Mouse (Mus musculus) Patski (cell line): Measurements from ENCODE around the gene Pitx2. TPM values are rescaled to one million over a fixed set of nuclear protein-coding genes. Genes with fewer than 3 reads are reported as not detected.

Experiments
- ATAC-seq: fragments of 100-300 bp; one replicate; pipeline ENCODE4 v1.8.0; 2021
- CTCF ChIA-PET: fragments of 350-600 bp; sonication (Branson Sonifier 250); formaldehyde crosslinking; loops from one replicate; lab custom pipeline; 2022; ENCODE audit warnings: inconsistent platforms; lab: Charles Lee
- POLR2A ChIA-PET: fragments of 350-600 bp; sonication (Branson Sonifier 250); formaldehyde crosslinking; loops from one replicate; lab custom pipeline; 2022; ENCODE audit warnings: antibody characterized with exemption, inconsistent platforms; lab: Charles Lee
- DNase-seq: peaks from one replicate; pipeline ENCODE4 v3.0.0-alpha.2; 2011; ENCODE audit warnings: low read depth, low spot score
- H3K27me3 ChIP-seq: fragments of 371-371 bp; one replicate; pipeline ENCODE4 v1.5.1; 2021
- CTCF ChIP-seq: fragments of 100-300 bp; IDR thresholded peaks from one replicate; pipeline ENCODE4 v1.5.1; 2021
- in situ Hi-C: fragments of 300-500 bp; cut with MboI; formaldehyde crosslinking; loops from 3 replicates; pipeline ENCODE4 v1.11.1; 2018; ENCODE audit warnings: low pct_unique_long_range_greater_than_20kb, mixed read lengths
- polyA plus RNA-seq: library from polyadenylated mRNA; unstranded; gene quantifications from one replicate; pipeline ENCODE4 v1.2.3, GENCODE M21; 2021

The Pitx2 gene
- polyA plus RNA-seq, 1 experiment from 2014 or later = 199 TPM

- ATAC-seq (no peak), DNase-seq (peak; percentile 60)
- in situ Hi-C loops = loop anchor here (10.0 to 25.0 kb wide), 3 partner anchors 1093 to 1370 kb away; partner anchors contain the start of gene Ap1ar
- no peak for TF ChIP-seq CTCF
- ChIA-PET CTCF (interaction anchor here (0.9 to 17.1 kb wide), 5 partner anchors 12 to 870 kb away, joined by 3 to 345 read pairs (median 4); no protein-coding TSS in a partner anchor), POLR2A (interaction anchor here (0.6 to 23.8 kb wide), 4 partner anchors 12 to 642 kb away, joined by 3 to 623 read pairs (median 3); no protein-coding TSS in a partner anchor)
- no peaks in the 10 kb centered on the region for H3K27me3 ChIP-seq
Observed at GRCm38 (mm10) chr3:129207231-129208030, 7.8 kb downstream of the Pitx2 start.

GRCm38 (mm10) chr3:129208031-129208380 lies 8.3 kb downstream of the Pitx2 start:
- no peak for TF ChIP-seq CTCF
- in situ Hi-C loops = loop anchor here (10.0 to 25.0 kb wide), 3 partner anchors 1093 to 1371 kb away; partner anchors contain the start of gene Ap1ar
- no peaks in the 10 kb centered on the region for H3K27me3 ChIP-seq
- ChIA-PET POLR2A (interaction anchor here (0.7 to 23.8 kb wide), 4 partner anchors 11 to 860 kb away, joined by 3 to 623 read pairs (median 5); no protein-coding TSS in a partner anchor), CTCF (interaction anchor here (0.9 to 17.1 kb wide), 4 partner anchors 11 to 871 kb away, joined by 4 to 345 read pairs (median 6); no protein-coding TSS in a partner anchor)
- ATAC-seq = no peak
- no peak for DNase-seq

GRCm38 (mm10) chr3:129208421-129208820 lies 8.7 kb downstream of the Pitx2 start:
- POLR2A ChIA-PET = interaction anchor here (1.7 to 23.8 kb wide), 3 partner anchors 11 to 860 kb away, joined by 3 to 623 read pairs (median 7); no protein-coding TSS in a partner anchor

GRCm38 (mm10) chr3:129209266-129209665 lies 9.6 kb downstream of the Pitx2 start:
- TF ChIP-seq CTCF = no peak
- ATAC-seq (no peak), DNase-seq (no peak)
- in situ Hi-C loops = loop anchor here (10.0 to 25.0 kb wide), 3 partner anchors 1094 to 1372 kb away; partner anchors contain the start of gene Ap1ar
- CTCF ChIA-PET = interaction anchor here (0.8 to 17.1 kb wide), 6 partner anchors 8 to 873 kb away, joined by 3 to 345 read pairs (median 6); partner anchors contain the start of gene Pitx2
- POLR2A ChIA-PET = interaction anchor here (0.6 to 23.8 kb wide), 5 partner anchors 8 to 865 kb away, joined by 3 to 623 read pairs (median 3); no protein-coding TSS in a partner anchor
- H3K27me3 ChIP-seq = no peaks in the 10 kb centered on the region

More at GRCm38 (mm10) chr3:129208421-129208820, 8.7 kb downstream of the Pitx2 start:
- CTCF ChIA-PET = interaction anchor here (1.2 to 17.1 kb wide), 3 partner anchors 11 to 871 kb away, joined by 4 to 345 read pairs (median 8); no protein-coding TSS in a partner anchor
- no peaks in the 10 kb centered on the region for H3K27me3 ChIP-seq
- no peak for TF ChIP-seq CTCF
- ATAC-seq (no peak), DNase-seq (no peak)
- in situ Hi-C loops = loop anchor here (10.0 to 25.0 kb wide), 3 partner anchors 1094 to 1371 kb away; partner anchors contain the start of gene Ap1ar

- H3K27me3 ChIP-seq = no peaks in the 10 kb centered on the region
- CTCF ChIA-PET = interaction anchor here (0.8 to 17.1 kb wide), 5 partner anchors 8 to 873 kb away, joined by 3 to 345 read pairs (median 4); partner anchors contain the start of gene Pitx2
Observed at GRCm38 (mm10) chr3:129209771-129210170, 10.1 kb downstream of the Pitx2 start.

GRCm38 (mm10) chr3:129212038-129212645 lies 12.5 kb downstream of the Pitx2 start:
- POLR2A ChIA-PET = interaction anchor here (0.5 to 23.8 kb wide), 3 partner anchors 5 to 851 kb away, joined by 3 to 623 read pairs (median 623); partner anchors contain the start of gene Pitx2
- TF ChIP-seq CTCF = no peak
- in situ Hi-C loops = loop anchor here (25.0 kb wide), 1 partner anchor 1375 kb away; the partner anchor contains the start of gene Ap1ar
- peak; percentile 73 for DNase-seq
- CTCF ChIA-PET = interaction anchor here (1.0 to 17.4 kb wide), 3 partner anchors 5 to 867 kb away, joined by 5 to 345 read pairs (median 345); partner anchors contain the start of gene Pitx2
- no peaks in the 10 kb centered on the region for H3K27me3 ChIP-seq
- ATAC-seq = no peak

More at GRCm38 (mm10) chr3:129209771-129210170, 10.1 kb downstream of the Pitx2 start:
- DNase-seq (no peak), ATAC-seq (no peak)
- no peak for TF ChIP-seq CTCF
- in situ Hi-C loops = loop anchor here (10.0 to 25.0 kb wide), 3 partner anchors 1095 to 1372 kb away; partner anchors contain the start of gene Ap1ar
- POLR2A ChIA-PET = interaction anchor here (0.6 to 23.8 kb wide), 4 partner anchors 9 to 1120 kb away, joined by 3 to 623 read pairs (median 3); no protein-coding TSS in a partner anchor

- in situ Hi-C loops = loop anchor here (25.0 kb wide), 1 partner anchor 1376 kb away; the partner anchor contains the start of gene Ap1ar
- TF ChIP-seq CTCF = no peak
- no peak for ATAC-seq
- no peaks in the 10 kb centered on the region for H3K27me3 ChIP-seq
- ChIA-PET POLR2A (interaction anchor here (0.6 to 23.8 kb wide), 5 partner anchors 5 to 1472 kb away, joined by 3 to 623 read pairs (median 8); partner anchors contain the start of gene Pitx2), CTCF (interaction anchor here (0.9 to 17.4 kb wide), 4 partner anchors 6 to 875 kb away, joined by 3 to 345 read pairs (median 174); partner anchors contain the start of gene Pitx2)
- peak; percentile 53 for DNase-seq
Observed at GRCm38 (mm10) chr3:129212807-129213206, 13.1 kb downstream of the Pitx2 start.

- no peaks in the 10 kb centered on the region for H3K27me3 ChIP-seq
- TF ChIP-seq CTCF = no peak
- ChIA-PET CTCF (interaction anchor here (0.9 to 17.4 kb wide), 4 partner anchors 6 to 876 kb away, joined by 3 to 345 read pairs (median 174); partner anchors contain the start of gene Pitx2), POLR2A (interaction anchor here (1.5 to 23.8 kb wide), 5 partner anchors 6 to 869 kb away, joined by 5 to 623 read pairs (median 6); partner anchors contain the start of gene Pitx2)
- ATAC-seq (peak; percentile 94), DNase-seq (peak; percentile 99)
- in situ Hi-C loops = loop anchor here (25.0 kb wide), 1 partner anchor 1376 kb away; the partner anchor contains the start of gene Ap1ar
Observed at GRCm38 (mm10) chr3:129213633-129214145, 14.0 kb downstream of the Pitx2 start.
